Mouse (Mus musculus) splenic B cell, adult 2 months (primary cell): ENCODE measurements around the gene Tmem161a.

Experiments
- DNase-seq: peaks from one replicate; pipeline ENCODE4 v3.0.0-alpha.2; 2011; ENCODE audit warnings: low read depth, low spot score
- H3K27me3 ChIP-seq: 2 replicates; pipeline ENCODE4 v1.6.1; 2012; ENCODE audit warnings: mild to moderate bottlenecking, low read length, moderate library complexity, mixed read lengths; ENCODE audit not compliant: control insufficient read depth, poor library complexity, insufficient read depth, severe bottlenecking
- H3K36me3 ChIP-seq: 2 replicates; pipeline ENCODE4 v1.6.1; 2012; ENCODE audit warnings: mild to moderate bottlenecking, low read length, moderate library complexity, mixed read lengths; ENCODE audit not compliant: control insufficient read depth, poor library complexity, insufficient read depth, severe bottlenecking

The Tmem161a gene

GRCm38 (mm10) chr8:70178231-70178630, 6.1 kb downstream of the Tmem161a start:
- DNase-seq = no peak
- H3K27me3 ChIP-seq = no peaks in the 10 kb centered on the region
- H3K36me3 ChIP-seq = no peaks in the 10 kb centered on the region

DNA sequence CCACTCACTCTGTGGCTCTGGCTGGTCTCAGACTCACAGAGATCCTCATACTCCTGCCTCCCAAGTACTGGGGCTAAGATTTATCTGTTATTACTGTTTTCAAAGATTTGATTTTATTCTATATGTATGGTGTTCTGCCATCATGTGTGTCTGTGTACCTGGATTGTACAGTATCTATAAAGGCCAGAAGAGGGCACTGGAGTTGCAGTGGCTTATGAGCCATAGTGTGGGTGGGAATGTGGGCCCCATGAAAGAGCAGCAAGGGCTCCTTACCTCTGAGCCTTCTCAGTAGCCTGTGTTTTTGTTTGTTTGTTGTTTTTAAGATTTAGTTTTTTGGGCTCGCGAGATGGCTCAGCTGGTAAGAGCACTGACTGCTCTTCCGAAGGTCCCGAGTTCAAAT, 6.9 kb downstream of the Tmem161a start:
- H3K27me3 ChIP-seq = no peaks in the 10 kb centered on the region
- peak; percentile 45 for DNase-seq
- H3K36me3 ChIP-seq = no peaks in the 10 kb centered on the region

GRCm38 (mm10) chr8:70181212-70181902, 9.2 kb downstream of the Tmem161a start:
- Histone ChIP-seq H3K27me3 (no peaks in the 10 kb centered on the region), H3K36me3 (no peaks in the 10 kb centered on the region)
- no peak for DNase-seq

DNA sequence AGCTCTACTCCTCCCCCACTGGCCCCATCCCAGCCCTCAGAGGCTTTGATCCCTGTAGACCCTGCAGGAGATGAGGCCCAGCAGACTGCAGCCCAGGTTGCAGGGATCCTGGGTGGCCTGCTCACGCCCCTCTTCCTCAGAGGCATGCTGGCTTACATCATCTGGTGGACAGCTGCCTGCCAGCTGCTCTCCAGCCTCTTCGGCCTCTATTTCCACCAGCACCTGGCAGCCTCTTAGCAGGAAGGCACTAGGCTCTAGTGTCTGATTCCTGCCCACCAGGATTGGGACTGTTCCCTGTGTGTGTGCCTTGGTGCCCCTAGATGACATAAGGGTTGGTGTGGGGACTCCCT, 9.7 kb downstream of the Tmem161a start:
- Histone ChIP-seq H3K36me3 (no peaks in the 10 kb centered on the region), H3K27me3 (no peaks in the 10 kb centered on the region)
- no peak for DNase-seq

- DNase-seq = no peak
- no peaks in the 10 kb centered on the region for H3K36me3 ChIP-seq
- H3K27me3 ChIP-seq = no peaks in the 10 kb centered on the region
Observed at GRCm38 (mm10) chr8:70183194-70183593, 11.0 kb downstream of the Tmem161a start.

- H3K36me3 ChIP-seq = no peaks in the 10 kb centered on the region
- DNase-seq = no peak
- H3K27me3 ChIP-seq = no peaks in the 10 kb centered on the region
Observed at GRCm38 (mm10) chr8:70188707-70189106, 16.6 kb downstream of the Tmem161a start.

DNA sequence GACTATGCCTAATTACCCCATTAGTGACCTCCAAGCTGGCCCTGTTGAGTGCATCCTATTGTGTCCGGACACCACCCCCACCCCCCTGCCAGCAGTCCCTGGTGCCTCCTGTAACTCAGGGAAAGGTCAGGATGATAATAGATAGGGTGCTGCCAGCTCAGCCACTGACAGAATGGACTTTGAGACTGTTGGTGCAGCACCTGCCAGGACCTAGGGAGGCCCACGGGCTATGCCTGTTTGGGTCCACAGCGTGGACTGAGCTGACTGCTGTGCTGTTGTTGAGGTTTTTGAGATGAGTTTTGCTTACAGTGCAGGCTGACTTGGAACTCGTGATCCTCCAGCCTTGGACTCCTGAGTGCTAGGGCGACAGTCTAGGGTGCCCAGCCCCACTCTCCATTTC, 21.1 kb downstream of the Tmem161a start:
- no peak for DNase-seq
- Histone ChIP-seq H3K27me3 (no peaks in the 10 kb centered on the region), H3K36me3 (no peaks in the 10 kb centered on the region)

DNA sequence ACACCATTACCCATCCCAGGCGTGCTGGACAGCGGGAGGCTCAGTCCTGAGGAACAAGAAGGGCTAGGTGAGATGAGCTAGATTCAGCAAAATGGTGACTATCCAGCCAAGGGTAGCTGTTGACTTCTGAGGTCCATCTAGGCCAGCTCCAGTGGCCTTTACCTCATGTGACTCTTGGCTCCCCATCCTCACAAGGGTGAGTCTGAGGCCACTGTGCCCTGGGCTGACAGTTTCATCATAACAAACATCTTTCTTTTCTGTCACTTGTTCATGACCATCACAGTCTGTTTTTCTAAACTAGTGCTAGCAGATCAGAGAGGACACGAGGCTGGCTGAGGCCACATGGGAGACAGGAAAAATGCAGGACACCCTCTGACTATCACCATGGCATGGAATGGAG, 22.0 kb downstream of the Tmem161a start:
- no peaks in the 10 kb centered on the region for H3K36me3 ChIP-seq
- no peak for DNase-seq

GRCm38 (mm10) chr8:70195762-70196161, 23.6 kb downstream of the Tmem161a start:
- DNase-seq = no peak
- Histone ChIP-seq H3K27me3 (no peaks in the 10 kb centered on the region), H3K36me3 (no peaks in the 10 kb centered on the region)

More for the DNA sequence above, 22.0 kb downstream of the Tmem161a start:
- H3K27me3 ChIP-seq = no peaks in the 10 kb centered on the region

DNA sequence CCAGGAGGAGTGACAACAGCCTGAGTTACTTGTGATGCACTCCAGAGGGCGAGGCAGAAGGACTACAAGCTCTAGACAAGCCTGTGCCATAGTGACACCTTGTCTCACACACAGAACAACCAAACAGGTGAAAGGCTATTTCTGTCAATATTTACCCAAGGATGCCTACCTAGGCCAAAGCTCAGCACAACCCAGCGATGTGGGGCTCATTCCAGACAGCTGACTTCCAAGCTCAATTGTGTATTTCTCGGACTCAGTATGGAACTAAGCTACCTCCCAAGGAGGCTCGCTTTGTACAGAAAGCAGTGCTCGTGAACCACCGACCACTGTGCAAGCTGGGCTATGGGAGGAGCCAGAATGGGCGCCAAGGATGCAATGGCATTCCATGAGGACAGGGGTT, 25.4 kb downstream of the Tmem161a start:
- H3K27me3 ChIP-seq = no peaks in the 10 kb centered on the region
- no peaks in the 10 kb centered on the region for H3K36me3 ChIP-seq
- DNase-seq = no peak

- DNase-seq = peak; percentile 44
- H3K36me3 ChIP-seq = no peaks in the 10 kb centered on the region
- H3K27me3 ChIP-seq = no peaks in the 10 kb centered on the region
Observed at GRCm38 (mm10) chr8:70200098-70200681, 28.0 kb downstream of the Tmem161a start.

DNA sequence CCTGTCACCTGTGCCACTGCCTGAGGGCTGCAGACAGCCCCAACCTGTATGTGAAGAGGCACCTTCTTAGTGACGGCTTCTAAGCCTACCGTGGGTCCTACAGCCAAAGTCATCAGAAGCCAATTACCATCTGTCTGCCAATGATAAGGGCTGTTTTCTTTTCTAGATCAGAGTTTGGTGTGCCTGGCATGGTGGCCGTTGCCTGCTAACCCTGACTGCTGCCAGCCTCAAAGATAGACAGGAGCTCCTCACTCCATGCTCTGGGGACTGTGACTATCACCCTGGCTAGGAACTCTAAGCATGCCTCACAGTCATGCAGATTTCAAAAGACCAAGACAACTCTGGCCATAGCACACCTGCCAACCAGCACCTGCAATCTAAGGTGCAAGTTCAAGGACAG, 29.3 kb downstream of the Tmem161a start:
- no peaks in the 10 kb centered on the region for H3K27me3 ChIP-seq
- H3K36me3 ChIP-seq = no peaks in the 10 kb centered on the region
- no peak for DNase-seq

DNA sequence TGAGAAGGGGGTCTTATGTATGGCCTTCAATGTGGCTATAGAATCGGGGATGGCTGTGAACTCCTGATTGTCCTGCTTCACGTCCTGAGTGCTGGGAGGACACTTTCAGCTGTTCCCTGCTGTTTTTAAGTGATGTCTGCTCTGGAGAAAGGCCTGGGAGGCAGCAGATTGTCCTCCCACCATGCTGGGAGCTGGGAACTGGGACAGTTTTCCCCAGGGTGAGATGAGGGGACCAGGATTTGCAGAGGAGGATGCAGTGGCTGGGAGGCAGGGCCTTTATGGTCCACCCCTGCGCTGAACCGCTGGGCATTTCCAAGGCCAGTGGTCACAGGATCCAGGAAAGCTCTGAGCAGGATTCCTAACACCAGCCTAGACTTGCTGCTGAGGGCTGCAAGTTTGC, 30.9 kb downstream of the Tmem161a start:
- DNase-seq = no peak
- Histone ChIP-seq H3K36me3 (no peaks in the 10 kb centered on the region), H3K27me3 (no peaks in the 10 kb centered on the region)

DNA sequence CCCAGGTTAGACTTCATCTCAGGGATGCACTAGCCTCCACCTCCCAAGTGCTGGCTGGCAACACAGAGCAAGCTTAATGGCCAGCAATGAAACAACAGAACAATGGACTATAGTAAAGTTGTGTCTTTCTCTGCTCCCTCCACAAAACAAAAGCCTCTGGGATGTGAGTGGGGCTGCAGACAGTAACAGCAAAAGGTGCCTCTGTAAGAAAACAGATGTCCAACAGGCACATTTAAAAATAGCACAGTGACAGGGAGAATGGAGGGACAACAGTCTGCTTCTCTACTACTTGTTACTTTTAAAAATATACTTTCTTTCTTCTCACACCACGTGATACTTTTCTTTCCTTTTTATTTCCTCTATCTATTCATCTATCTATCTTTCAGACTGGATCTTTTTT, 32.6 kb downstream of the Tmem161a start:
- Histone ChIP-seq H3K36me3 (no peaks in the 10 kb centered on the region), H3K27me3 (no peaks in the 10 kb centered on the region)
- DNase-seq = no peak

DNA sequence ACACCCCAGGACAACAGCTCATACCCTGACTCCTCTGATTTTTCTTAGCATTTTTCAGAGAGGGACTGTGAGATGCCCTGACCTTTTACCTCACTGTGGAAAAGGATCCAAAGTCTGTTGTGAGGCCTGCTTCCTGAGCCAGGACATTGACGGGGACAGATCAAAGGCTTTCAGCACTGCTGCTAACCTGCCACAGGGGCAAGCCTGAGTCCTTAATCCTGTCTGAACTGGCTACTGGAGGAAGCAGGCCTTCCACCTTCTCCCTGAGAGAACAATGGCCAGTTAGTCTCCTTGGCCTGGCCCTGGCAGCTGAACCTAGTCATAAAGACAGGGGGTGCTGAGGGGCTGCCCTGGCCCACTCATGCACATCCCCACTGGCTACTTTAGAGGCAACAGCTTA, 36.0 kb downstream of the Tmem161a start:
- Histone ChIP-seq H3K36me3 (no peaks in the 10 kb centered on the region), H3K27me3 (no peaks in the 10 kb centered on the region)
- DNase-seq = no peak

DNA sequence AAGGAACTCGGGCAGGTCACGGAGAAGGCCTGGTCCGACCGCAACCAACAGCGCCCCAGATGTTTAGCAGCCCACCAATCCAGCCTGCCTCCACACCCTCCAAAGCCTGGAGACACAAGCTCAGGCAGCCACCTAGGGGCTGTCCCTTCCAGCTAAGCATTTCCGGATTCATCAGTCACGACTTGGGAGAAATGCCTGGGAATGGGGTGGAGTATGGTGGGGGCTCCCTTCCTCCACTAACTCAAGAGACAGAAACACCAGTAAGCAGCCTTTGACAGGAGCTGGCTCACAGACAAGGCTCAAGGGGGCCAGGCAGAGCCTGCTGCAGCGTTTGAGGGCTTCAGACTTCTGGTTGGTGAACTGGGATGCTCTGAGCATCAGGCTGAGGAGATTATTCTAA, 38.4 kb downstream of the Tmem161a start:
- no peak for DNase-seq

More for the DNA sequence above, 38.4 kb downstream of the Tmem161a start:
- no peaks in the 10 kb centered on the region for H3K27me3 ChIP-seq
- no peaks in the 10 kb centered on the region for H3K36me3 ChIP-seq
